Mouse (Mus musculus): Measurements from ENCODE around the gene Plxna3. TPM values are rescaled to one million over a fixed set of nuclear protein-coding genes. Genes with fewer than 3 reads are reported as not detected.

The Plxna3 gene
- 1.9 and 2.1 TPM in 2 replicates for polyA plus RNA-seq (2012; rRNA removed)

DNA sequence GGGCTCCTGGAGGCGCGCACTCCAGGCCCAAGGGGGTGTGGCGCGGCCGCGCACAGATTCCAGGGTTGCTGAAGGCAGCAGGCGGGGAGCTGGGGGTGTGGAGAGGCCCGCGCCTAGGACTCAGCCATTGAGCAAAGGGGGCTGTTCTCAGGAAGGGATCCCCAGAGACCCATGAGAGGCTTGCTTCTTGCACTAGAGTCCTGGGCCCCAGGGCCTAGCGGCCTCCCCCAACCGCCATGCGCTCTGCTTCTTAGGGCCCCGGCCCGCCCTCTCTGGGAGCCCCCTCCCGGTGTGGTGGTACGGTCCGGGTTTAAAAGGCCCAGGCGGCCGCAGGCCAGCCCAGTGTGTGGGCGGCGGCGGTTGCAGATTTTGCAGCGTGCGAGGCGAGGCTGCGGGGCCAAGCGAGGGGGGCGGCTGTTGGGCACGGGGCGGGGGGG lies at the start of gene Plxna3:
Gene Plxna3 (plus strand): TSS at position 342 of the 437 bp plus-strand sequence.
- TF ChIP-seq CTCF (IDR thresholded peaks at IDR 0.05; ENCODE audit: control insufficient read depth, insufficient read depth, insufficient replicate concordance, low read depth, low read length) (no peak), POLR2A (IDR thresholded peaks at IDR 0.05; ENCODE audit: control insufficient read depth, low read depth, low read length) (no peak)
- Histone ChIP-seq H3K4me1 (ENCODE audit: control insufficient read depth, insufficient read depth, low read length) (peaks cover 3% of the 10 kb centered on the region; the same call in 1 of the 2 replicates), H3K27ac (ENCODE audit: control insufficient read depth, insufficient read depth, low read depth, low read length) (no peak within 1 kb of the TSS; the same call in 1 of the 2 replicates), H3K4me3 (ENCODE audit: control insufficient read depth, low read depth, low read length) (peak within 1 kb of the TSS; percentile 67), H3K27me3 (ENCODE audit: control insufficient read depth, insufficient read depth, low read length) (no peaks in the 10 kb centered on the region), H3K36me3 (ENCODE audit: control insufficient read depth, insufficient read depth, low read length) (no peaks in the 10 kb centered on the region)

DNA sequence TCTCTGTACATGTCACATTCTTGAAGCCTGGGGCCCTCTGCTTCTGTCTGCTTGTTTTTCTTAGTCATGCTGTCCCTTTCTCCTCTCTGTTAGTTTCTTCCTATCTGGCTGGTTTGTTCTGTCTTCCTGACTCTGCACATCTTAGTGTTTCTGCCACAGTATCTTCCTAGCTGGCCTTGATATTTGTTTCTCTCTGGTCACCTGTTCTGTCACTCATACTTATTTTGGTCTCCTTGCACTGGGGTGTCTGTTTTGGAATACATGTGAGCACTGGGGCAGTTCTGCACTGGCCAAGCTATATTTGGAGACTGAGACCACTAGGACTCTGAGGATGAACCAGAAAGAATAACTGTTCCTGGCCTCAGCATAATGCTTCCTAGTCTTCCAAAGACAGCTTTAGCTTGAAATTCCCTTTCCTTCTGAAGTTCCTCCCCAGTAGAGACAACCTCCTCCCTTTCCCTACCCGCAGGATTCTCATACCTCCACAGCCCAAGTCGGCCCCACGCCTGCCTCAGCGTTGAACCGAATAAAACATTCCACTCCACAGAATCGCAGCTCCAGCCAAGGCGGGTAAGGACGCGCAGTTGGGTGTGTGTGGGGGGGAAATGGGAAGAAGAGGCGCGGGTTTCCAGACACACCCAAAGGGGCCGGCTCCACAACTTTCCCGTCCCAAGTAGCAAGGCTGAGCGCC lies 47.7 kb upstream of the Plxna3 start:
- no peaks in the 10 kb centered on the region for H3K36me3 ChIP-seq (ENCODE audit: control insufficient read depth, insufficient read depth, low read length)
- no peak for TF ChIP-seq POLR2A (IDR thresholded peaks at IDR 0.05; ENCODE audit: control insufficient read depth, low read depth, low read length)
- TF ChIP-seq CTCF (IDR thresholded peaks at IDR 0.05; ENCODE audit: control insufficient read depth, insufficient read depth, insufficient replicate concordance, low read depth, low read length) = no peak

DNA sequence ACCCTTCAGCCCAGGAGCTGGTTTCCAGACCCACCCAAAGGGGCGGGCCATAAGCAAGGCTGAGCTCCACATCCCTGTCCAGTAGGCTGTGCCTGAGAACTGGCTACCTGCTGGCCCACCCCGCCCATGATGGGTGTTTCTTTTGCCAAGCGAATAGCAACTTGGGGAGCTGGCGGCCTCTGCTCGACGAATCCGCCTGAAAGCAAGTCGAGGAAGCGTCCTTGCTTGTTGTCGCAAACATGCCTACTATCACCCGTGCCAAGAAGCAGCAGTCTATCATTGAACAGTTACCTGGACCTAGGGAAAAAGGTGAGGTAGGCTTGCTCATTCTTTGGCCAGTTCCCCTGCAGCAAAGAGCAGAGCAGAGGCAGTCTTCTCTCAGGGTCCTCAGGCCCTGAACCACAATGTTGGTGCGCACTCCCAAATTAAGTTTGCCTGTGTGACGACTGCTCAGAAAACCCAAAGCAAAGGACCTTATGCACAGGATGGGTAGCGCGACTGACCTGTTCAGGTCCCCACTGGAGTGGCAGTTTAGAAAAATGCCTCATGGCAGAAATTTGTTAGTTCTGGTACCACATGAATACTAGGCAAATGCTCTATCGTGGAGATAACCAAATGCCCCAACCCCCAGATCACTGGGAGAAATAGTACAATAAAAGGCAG lies 47.0 kb upstream of the Plxna3 start, which contains the start of the genes Taz and Dnase1l1:
Gene Taz (plus strand): TSS at position 181 of the 663 bp plus-strand sequence.
Gene Dnase1l1 (minus strand): TSS at position 606 of the 663 bp plus-strand sequence.
- Histone ChIP-seq H3K4me3 (ENCODE audit: control insufficient read depth, low read depth, low read length) (peak within 1 kb of the TSS; percentile 88), H3K27ac (ENCODE audit: control insufficient read depth, insufficient read depth, low read depth, low read length) (peak within 1 kb of the TSS; percentile 77), H3K36me3 (ENCODE audit: control insufficient read depth, insufficient read depth, low read length) (no peaks in the 10 kb centered on the region), H3K4me1 (ENCODE audit: control insufficient read depth, insufficient read depth, low read length) (no peaks in the 10 kb centered on the region; the same call in 1 of the 2 replicates), H3K27me3 (ENCODE audit: control insufficient read depth, insufficient read depth, low read length) (no peaks in the 10 kb centered on the region)
- TF ChIP-seq CTCF (IDR thresholded peaks at IDR 0.05; ENCODE audit: control insufficient read depth, insufficient read depth, insufficient replicate concordance, low read depth, low read length) (no peak), POLR2A (IDR thresholded peaks at IDR 0.05; ENCODE audit: control insufficient read depth, low read depth, low read length) (no peak)

More for the DNA sequence above, 47.7 kb upstream of the Plxna3 start:
- Histone ChIP-seq H3K27me3 (ENCODE audit: control insufficient read depth, insufficient read depth, low read length) (no peaks in the 10 kb centered on the region), H3K27ac (ENCODE audit: control insufficient read depth, insufficient read depth, low read depth, low read length) (no peak overlapping the region), H3K4me1 (ENCODE audit: control insufficient read depth, insufficient read depth, low read length) (no peaks in the 10 kb centered on the region; the same call in 1 of the 2 replicates), H3K4me3 (ENCODE audit: control insufficient read depth, low read depth, low read length) (peak overlapping the region; percentile 88)

DNA sequence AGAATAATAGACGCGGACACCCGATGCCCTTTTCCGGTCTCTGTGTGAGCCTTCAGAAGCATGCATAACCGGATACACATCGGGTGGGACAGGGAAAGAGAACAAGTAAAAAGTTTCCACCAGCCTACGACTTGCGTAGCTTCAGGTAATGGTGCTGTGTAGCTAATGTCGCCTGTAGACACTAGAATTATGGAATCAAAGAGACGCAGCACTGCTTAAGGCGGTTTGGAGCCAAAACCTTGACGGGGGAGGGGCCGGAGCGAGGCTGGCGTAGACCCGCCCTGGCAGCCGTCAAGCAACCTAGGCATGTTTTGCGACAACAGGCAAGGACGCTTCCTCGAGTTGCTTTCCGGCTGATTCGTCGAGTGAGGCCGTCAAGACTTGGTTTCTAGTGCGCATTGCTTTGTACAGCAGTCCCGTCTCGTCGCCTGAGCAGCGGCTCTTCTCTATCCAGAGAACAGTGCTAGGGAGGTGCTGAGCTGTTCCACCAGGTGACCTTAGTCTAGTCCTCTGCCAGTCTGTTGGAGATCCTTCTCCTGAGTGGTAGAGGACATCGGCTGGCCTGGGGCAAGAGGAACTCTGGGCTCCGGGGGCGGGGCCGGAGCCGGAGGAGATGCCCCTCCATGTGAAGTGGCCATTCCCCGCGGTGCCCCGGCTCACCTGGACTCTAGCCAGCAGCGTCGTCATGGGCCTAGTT lies 46.3 kb upstream of the Plxna3 start:
- Histone ChIP-seq H3K27ac (ENCODE audit: control insufficient read depth, insufficient read depth, low read depth, low read length) (peak overlapping the region; percentile 71), H3K27me3 (ENCODE audit: control insufficient read depth, insufficient read depth, low read length) (no peaks in the 10 kb centered on the region), H3K4me1 (ENCODE audit: control insufficient read depth, insufficient read depth, low read length) (no peaks in the 10 kb centered on the region; the same call in 1 of the 2 replicates), H3K4me3 (ENCODE audit: control insufficient read depth, low read depth, low read length) (peak overlapping the region; percentile 88), H3K36me3 (ENCODE audit: control insufficient read depth, insufficient read depth, low read length) (no peaks in the 10 kb centered on the region)
- TF ChIP-seq POLR2A (IDR thresholded peaks at IDR 0.05; ENCODE audit: control insufficient read depth, low read depth, low read length) (peak; percentile 69; the same call in 1 of the 2 replicates), CTCF (IDR thresholded peaks at IDR 0.05; ENCODE audit: control insufficient read depth, insufficient read depth, insufficient replicate concordance, low read depth, low read length) (no peak)

DNA sequence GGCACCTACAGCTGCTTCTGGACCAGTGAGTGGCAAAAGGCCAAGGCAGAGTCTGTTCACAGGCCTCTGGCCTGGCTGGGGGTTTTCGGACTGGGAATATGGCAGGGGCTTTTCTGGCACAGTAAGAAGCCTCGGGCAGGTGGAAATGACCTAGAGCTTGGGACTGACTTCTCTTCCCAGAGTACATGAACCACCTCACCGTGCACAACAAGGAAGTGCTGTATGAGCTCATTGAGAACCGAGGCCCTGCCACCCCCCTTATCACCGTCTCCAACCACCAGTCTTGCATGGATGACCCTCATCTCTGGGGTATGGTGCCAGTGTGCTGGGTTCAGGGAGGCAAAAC lies 45.8 kb upstream of the Plxna3 start:
- H3K27ac ChIP-seq (ENCODE audit: control insufficient read depth, insufficient read depth, low read depth, low read length) = no peak overlapping the region
- no peak for TF ChIP-seq CTCF (IDR thresholded peaks at IDR 0.05; ENCODE audit: control insufficient read depth, insufficient read depth, insufficient replicate concordance, low read depth, low read length)
- no peak for TF ChIP-seq POLR2A (IDR thresholded peaks at IDR 0.05; ENCODE audit: control insufficient read depth, low read depth, low read length)
- no peaks in the 10 kb centered on the region; the same call in 1 of the 2 replicates for H3K4me1 ChIP-seq (ENCODE audit: control insufficient read depth, insufficient read depth, low read length)
- H3K4me3 ChIP-seq (ENCODE audit: control insufficient read depth, low read depth, low read length) = peak overlapping the region; percentile 88
- H3K27me3 ChIP-seq (ENCODE audit: control insufficient read depth, insufficient read depth, low read length) = no peaks in the 10 kb centered on the region
- no peaks in the 10 kb centered on the region for H3K36me3 ChIP-seq (ENCODE audit: control insufficient read depth, insufficient read depth, low read length)

DNA sequence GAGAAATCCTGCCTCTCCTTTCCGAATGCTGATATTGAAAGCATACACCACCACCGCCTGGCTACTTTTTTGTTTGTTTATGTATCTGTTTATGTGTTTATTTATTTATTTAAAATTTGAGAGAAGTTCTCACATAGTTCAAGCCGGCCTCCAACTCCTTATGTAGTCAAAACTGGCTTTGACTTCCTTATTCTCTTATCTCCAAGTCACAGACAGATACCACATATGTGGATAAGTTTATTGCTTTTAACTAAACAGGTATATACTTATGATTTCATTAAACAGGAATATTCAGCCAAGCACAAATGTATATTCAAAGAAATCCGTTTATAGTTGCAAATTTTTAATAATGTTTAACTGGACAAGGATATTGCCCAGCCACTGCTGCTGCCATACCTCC lies 35.4 kb upstream of the Plxna3 start:
- H3K4me3 ChIP-seq (ENCODE audit: control insufficient read depth, low read depth, low read length) = no peak overlapping the region
- no peak overlapping the region for H3K27ac ChIP-seq (ENCODE audit: control insufficient read depth, insufficient read depth, low read depth, low read length)
- H3K36me3 ChIP-seq (ENCODE audit: control insufficient read depth, insufficient read depth, low read length) = no peaks in the 10 kb centered on the region
- H3K4me1 ChIP-seq (ENCODE audit: control insufficient read depth, insufficient read depth, low read length) = no peaks in the 10 kb centered on the region; the same call in 1 of the 2 replicates
- TF ChIP-seq POLR2A (IDR thresholded peaks at IDR 0.05; ENCODE audit: control insufficient read depth, low read depth, low read length) (no peak), CTCF (IDR thresholded peaks at IDR 0.05; ENCODE audit: control insufficient read depth, insufficient read depth, insufficient replicate concordance, low read depth, low read length) (no peak)
- no peaks in the 10 kb centered on the region for H3K27me3 ChIP-seq (ENCODE audit: control insufficient read depth, insufficient read depth, low read length)

Data from testis, adult 2 months (tissue).